Mouse (Mus musculus) cerebellum, adult 2 months (tissue): ENCODE measurements around the gene Dapk3. TPM values are rescaled to one million over a fixed set of nuclear protein-coding genes. Genes with fewer than 3 reads are reported as not detected.
"Not testable (repeated sequence)": the region's sequence is repeated elsewhere in the genome, so short reads cannot be mapped to it uniquely, and the experiment has no call there.

Experiments used
- DNase-seq, 2 experiments: peaks; one replicate each; pipeline ENCODE4 v3.0.0; 2021
- H3K27ac ChIP-seq: fragments of 200-500 bp; 2 replicates; pipeline ENCODE4 v1.5.1; 2012; ENCODE audit warnings: low read length, control low read depth, inconsistent platforms; ENCODE audit not compliant: insufficient read depth
- H3K27me3 ChIP-seq: fragments of 200-500 bp; 2 replicates; pipeline ENCODE4 v1.6.1; 2012; ENCODE audit warnings: inconsistent platforms, mild to moderate bottlenecking, low read length, moderate library complexity; ENCODE audit not compliant: control insufficient read depth, insufficient read depth
- H3K4me1 ChIP-seq: fragments of 200-500 bp; 2 replicates; pipeline ENCODE4 v1.6.1; 2011; ENCODE audit warnings: low read length; ENCODE audit not compliant: control insufficient read depth, insufficient read depth
- H3K4me3 ChIP-seq: fragments of 200-500 bp; replicated peaks from 2 replicates; pipeline ENCODE3; 2011; ENCODE audit warnings: mild to moderate bottlenecking, low read depth, low read length, control low read depth; ENCODE audit not compliant: insufficient read depth
- CTCF ChIP-seq: fragments of 200-500 bp; IDR thresholded peaks from 2 replicates; pipeline ENCODE4 v1.5.1; 2011; ENCODE audit warnings: low read depth, mild to moderate bottlenecking, control low read depth, low read length, moderate library complexity, borderline replicate concordance; ENCODE audit not compliant: insufficient read depth
- POLR2A ChIP-seq: fragments of 200-500 bp; IDR thresholded peaks from 2 replicates; pipeline ENCODE4 v1.6.1; 2011; ENCODE audit warnings: low read length, control low read depth, borderline replicate concordance; ENCODE audit not compliant: insufficient read depth
- WGBS: fragments of 180-500 bp; shearing (Covaris S2); methylation state at CpG from one replicate; pipeline ENCODE4 v1.1.7; 2018; 5-methylcytosine and 5-hydroxymethylcytosine counted together
- polyA plus RNA-seq: library from polyadenylated mRNA; depleted of rRNA; stranded (reverse); fragments of >200 nt; gene quantifications from 2 replicates; pipeline ENCODE4 v1.2.3, GENCODE M21; 2012

The Dapk3 gene
- polyA plus RNA-seq, 1 experiment: 70.7 TPM

DNA sequence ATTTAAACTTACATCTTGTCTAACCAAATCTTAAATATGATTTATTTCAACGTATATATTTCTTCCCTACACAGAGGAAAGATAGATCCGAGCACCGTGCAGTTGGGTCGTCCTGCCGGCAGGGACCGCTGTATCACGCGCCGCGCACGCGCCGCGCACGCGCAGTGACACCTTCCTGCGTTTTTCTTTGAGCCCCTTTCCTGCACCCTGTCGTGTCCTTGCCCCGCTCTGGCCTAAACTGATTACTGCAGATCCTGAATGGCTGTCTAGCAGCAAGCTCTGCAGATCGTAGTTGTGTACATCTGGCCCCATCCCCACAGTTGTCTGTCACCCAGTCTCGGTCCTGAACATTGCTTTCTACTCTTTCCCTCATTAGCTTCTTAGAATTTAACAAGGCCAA, 9.7 kb upstream of the Dapk3 start:
- DNase-seq: peak; percentile 83 to 87
- Histone ChIP-seq H3K27ac (peak overlapping the region; percentile 88), H3K4me3 (peak overlapping the region; percentile 55), H3K4me1 (peaks cover 14% of the 10 kb centered on the region), H3K27me3 (no peaks in the 10 kb centered on the region)
- 2% methylated on average over 21 of the region's 21 CpGs for WGBS
- TF ChIP-seq POLR2A (peak; percentile 83; the same call in 1 of the 2 replicates), CTCF (peak; percentile 87)

DNA sequence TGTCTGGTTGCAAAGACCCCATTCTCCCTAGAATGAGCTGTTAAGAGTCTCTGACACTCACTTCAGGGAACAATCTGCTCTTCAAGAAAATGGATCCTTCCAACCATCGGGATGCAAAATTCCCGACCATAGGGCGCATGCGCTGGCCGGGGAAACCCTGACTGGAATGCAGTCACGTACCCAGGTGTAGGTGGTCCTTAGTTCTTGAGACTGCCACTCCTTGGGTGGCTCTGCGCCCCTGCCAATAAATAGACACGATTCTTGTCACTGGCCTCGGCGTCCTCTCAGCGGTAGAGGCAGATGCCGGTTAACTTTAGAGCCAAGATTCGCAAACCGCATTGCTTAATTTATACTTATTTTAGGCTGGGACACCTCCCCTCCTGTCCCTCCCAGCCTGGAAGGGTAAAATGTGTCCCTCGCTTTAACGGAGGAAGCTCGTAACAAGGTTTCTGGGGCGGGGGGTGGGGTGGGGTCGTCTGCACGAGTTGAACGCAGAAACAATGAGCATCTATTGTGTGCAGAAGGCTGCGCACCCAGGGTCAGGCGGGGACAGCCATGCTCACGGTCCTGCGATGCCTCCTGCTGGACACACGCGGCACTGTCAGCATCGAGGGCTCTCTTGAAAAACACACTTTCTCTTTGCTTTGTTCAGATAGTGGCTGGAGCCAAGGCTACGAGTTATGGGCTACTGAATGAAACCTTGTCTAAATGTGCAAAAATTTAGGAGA, 8.0 kb upstream of the Dapk3 start:
- Histone ChIP-seq H3K4me3 (peak overlapping the region; percentile 65), H3K27me3 (no peaks in the 10 kb centered on the region), H3K4me1 (peaks cover 21% of the 10 kb centered on the region), H3K27ac (peak overlapping the region; percentile 88)
- TF ChIP-seq CTCF (peak; percentile 99), POLR2A (0 out of 2 replicates have a peak, but pooled peaks have one; percentile 15)
- peak; percentile 91 to 95 for DNase-seq
- under 1% methylated on average over 29 of the region's 29 CpGs for WGBS

DNA sequence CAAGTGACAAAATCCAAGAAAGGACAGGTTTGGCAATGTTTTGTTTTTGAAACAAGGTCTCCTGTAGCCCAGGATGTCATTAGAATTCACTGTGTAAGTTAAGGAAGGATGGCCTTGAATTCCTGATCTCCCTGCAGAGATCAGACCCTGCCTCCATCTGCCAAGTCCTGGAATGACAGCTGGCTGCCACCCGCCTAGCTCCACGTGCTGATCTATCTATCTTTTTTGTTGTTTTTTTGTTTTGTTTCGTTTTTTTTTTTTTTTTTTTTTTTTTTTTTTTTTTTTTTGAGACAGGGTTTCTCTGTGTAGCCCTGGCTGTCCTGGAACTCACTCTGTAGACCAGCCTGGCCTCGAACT, 7.5 kb upstream of the Dapk3 start:
- WGBS: 0% methylated on average over 4 of the region's 4 CpGs

DNA sequence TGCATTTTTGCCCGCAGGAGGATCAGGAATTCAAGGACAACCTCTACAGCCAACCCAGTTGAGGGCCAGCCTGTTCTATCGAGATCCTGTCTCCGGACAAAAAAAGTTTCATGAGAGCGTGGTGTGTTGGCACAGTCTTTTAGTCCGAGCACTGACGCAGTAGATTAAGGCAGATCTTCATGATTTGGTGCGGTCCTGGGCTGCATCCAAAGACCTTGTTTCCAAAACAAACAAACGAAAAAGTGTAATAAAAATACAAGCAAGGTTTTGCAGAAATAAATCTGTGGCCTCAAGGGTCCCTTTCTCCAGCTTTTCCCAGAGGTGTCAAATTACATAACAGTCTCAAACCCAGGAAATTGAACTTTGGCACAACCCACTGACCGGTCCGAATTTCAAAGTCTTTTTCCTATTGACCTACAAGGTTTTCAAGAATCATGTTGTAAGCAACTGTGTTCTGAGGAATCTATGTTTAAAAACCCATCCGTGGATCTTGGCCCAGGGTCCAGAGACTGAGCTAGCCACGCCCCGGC, 6.8 kb upstream of the Dapk3 start:
- peak overlapping the region; percentile 65; the same call in 1 of the 2 replicates for H3K27ac ChIP-seq
- no peak for DNase-seq
- TF ChIP-seq POLR2A: no peak
- no peak for TF ChIP-seq CTCF
- H3K4me3 ChIP-seq: peak overlapping the region; percentile 45
- WGBS: under 1% methylated on average over 13 of the region's 13 CpGs
- H3K27me3 ChIP-seq: no peaks in the 10 kb centered on the region
- H3K4me1 ChIP-seq: peaks cover 21% of the 10 kb centered on the region

More for the DNA sequence above, 7.5 kb upstream of the Dapk3 start:
- H3K27me3 ChIP-seq, DNase-seq, H3K27ac ChIP-seq, H3K4me3 ChIP-seq: not testable (repeated sequence)
- peaks cover 21% of the 10 kb centered on the region for H3K4me1 ChIP-seq

DNA sequence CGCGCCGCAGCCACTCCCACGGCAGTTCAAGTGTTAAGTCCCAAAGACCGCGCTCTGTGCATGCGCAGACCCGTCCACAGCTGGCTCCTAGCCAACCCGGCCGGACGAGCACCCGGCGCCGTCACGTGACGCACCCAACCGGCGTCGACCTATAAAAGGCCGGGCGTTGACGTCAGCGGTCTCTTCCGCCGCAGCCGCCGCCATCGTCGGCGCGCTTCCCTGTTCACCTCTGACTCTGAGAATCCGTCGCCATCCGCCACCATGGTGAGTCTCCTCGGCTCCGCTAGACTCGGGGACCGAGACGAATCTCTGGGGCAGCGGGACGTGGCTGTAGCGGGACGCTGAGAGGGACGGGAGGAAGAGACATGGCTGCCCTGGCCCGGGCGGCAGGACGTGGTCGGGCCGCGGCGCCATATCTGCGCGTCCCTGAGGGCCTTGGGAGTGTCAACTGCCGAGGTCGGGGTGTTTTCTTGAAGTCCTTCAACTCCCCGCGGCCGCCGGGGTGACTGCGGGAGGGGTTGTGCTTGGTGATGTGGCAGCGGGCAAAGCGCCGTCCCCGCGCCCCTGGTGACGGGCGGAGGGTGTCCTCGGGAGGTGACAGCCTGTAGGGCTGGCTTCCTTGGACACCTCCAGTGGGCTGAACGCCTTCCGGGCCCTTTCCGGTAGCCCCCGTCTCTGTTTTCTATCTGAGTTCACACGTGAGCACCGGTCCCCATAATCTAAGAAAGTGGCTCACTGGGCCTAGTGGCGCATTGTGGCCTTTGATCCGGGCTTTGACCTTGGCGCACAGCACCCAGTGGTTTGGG, 6.1 kb upstream of the Dapk3 start, which contains the start of gene Eef2:
Gene Eef2, plus strand, starts transcription at position 166 of the 806 bp plus-strand sequence.
- Histone ChIP-seq H3K27me3 (no peaks in the 10 kb centered on the region), H3K4me3 (peak within 1 kb of the TSS; percentile 81), H3K4me1 (peaks cover 21% of the 10 kb centered on the region), H3K27ac (peak within 1 kb of the TSS; percentile 69)
- DNase-seq: peak; percentile 99 to 100
- no peak for TF ChIP-seq CTCF
- TF ChIP-seq POLR2A: peak; percentile 100
- under 1% methylated on average over 77 of the region's 77 CpGs for WGBS

DNA sequence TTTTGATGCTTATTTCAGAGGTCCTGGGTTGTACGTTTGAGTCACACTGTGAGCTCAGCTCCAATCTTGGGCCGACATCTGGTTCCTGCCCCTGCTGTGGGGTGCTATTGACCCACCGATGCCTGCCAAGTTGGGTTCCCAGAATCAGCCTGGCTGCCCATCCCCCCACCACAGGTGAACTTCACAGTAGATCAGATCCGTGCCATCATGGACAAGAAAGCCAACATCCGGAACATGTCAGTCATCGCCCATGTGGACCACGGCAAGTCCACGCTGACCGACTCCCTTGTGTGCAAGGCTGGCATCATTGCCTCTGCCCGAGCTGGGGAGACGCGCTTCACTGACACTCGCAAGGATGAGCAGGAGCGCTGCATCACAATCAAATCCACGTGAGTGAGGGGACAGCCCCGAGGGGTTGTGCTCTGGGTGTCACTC, 5.3 kb upstream of the Dapk3 start:
- Histone ChIP-seq H3K27ac (peak overlapping the region; percentile 69; the same call in 1 of the 2 replicates), H3K27me3 (no peaks in the 10 kb centered on the region), H3K4me1 (peaks cover 21% of the 10 kb centered on the region), H3K4me3 (peak overlapping the region; percentile 81)
- under 1% methylated on average over 16 of the region's 16 CpGs for WGBS
- TF ChIP-seq CTCF: no peak
- TF ChIP-seq POLR2A: no peak
- DNase-seq: peak; percentile 61 to 65

DNA sequence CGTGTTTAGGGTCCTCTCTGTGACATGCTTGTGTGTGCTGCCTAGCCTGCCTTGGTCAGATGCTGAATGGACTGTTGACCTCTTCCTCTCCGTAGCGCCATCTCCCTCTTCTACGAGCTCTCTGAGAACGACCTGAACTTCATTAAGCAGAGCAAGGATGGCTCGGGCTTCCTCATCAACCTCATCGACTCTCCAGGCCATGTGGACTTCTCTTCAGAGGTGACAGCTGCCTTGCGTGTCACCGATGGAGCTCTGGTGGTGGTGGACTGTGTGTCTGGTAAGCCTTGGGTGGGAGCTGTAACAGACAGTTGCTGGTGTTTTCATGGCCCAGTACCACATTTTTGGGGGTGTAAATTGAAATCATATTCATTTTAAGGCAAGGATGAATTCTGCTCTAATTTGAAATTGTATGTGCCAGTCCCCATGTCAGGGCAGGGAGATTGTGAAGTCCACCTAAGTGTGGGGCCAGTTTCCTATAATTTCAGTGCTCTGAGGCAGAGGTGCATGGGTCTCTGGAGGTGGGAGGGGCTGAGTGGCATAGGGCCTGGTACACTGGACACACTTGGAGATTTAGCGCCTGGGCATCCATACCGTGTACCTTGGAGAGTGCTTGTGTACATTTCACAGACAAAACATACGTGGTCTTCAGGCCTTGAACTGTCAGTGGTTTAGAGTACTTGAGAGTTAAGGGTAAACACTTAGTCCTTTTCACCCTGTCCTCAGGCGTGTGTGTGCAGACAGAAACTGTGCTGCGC, 4.7 kb upstream of the Dapk3 start:
- WGBS: 35% methylated on average over 14 of the region's 14 CpGs
- Histone ChIP-seq H3K27me3 (no peaks in the 10 kb centered on the region), H3K4me3 (peak overlapping the region; percentile 81), H3K27ac (no peak overlapping the region), H3K4me1 (peaks cover 18% of the 10 kb centered on the region)
- TF ChIP-seq POLR2A: no peak
- TF ChIP-seq CTCF: no peak
- no peak for DNase-seq
